ENCODE assay signal across 12 mouse cellular contexts in the genomic region with DNA sequence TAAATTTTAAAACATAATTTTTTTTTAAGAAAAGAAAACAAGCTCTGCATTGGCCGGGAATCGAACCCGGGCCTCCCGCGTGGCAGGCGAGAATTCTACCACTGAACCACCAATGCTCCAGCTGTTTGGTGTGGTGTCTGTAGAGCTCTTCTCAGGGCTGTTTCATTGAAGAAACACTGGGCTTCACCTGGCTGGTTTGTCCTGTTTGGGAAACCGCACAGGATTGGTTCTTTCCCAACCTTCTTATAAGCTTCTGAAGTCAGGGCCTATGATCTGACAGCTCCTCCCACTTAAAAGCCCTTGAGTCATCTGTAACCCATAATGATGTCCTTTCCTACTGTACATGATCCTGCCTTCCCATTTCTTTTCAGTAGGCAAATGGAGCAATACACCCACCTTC. TPM values are rescaled to one million over a fixed set of nuclear protein-coding genes. Genes with fewer than 3 reads are reported as not detected.
DNase-seq lines count a peak whose midpoint lies in the region; ATAC-seq and TF ChIP-seq lines count a peak whose summit lies in the region.
"Had no signal": no experiment of that assay in that cellular context is flagged by ENCODE, and none has a peak within 500 bp of the region (broad histone marks: within the 10 kb centered on the region; RNA-seq: fewer than 3 reads in every experiment).

No protein-coding gene starts in this region.

- intact Hi-C loops in heart, adult 2 months (cut with DNase I): no loop called here
- intact Hi-C loops in left cerebral cortex, adult 2 months (cut with DNase I): no loop called here

- H3K9ac ChIP-seq in heart, adult 2 months (ENCODE audit: low read depth, low read length): no peak overlapping the region
- H3K9ac ChIP-seq in neural tube, embryonic 15.5 days (replicated peaks): no peak overlapping the region
- no peak overlapping the region for H3K9ac ChIP-seq in stomach, embryonic 15.5 days
- H3K9ac ChIP-seq: embryonic facial prominence, embryonic 12.5 days; midbrain, embryonic 12.5 days had no signal

- no peak for TF ChIP-seq CTCF in heart, adult 2 months (IDR thresholded peaks at IDR 0.05)
- no peak for TF ChIP-seq CTCF in left cerebral cortex, adult 2 months (IDR thresholded peaks at IDR 0.05)

- no peaks in the 10 kb centered on the region for H3K27me3 ChIP-seq in heart, adult 2 months (ENCODE audit: control insufficient read depth, insufficient read depth, low read length)
- H3K27me3 ChIP-seq in neural tube, embryonic 15.5 days (replicated peaks): no peaks in the 10 kb centered on the region
- no peaks in the 10 kb centered on the region for H3K27me3 ChIP-seq in stomach, embryonic 15.5 days (replicated peaks)
- H3K27me3 ChIP-seq: embryonic facial prominence, embryonic 12.5 days; midbrain, embryonic 12.5 days had no signal

- no peak overlapping the region for H3K4me2 ChIP-seq in neural tube, embryonic 15.5 days
- H3K4me2 ChIP-seq in stomach, embryonic 15.5 days: peak overlapping the region; percentile 39
- H3K4me2 ChIP-seq: embryonic facial prominence, embryonic 12.5 days; midbrain, embryonic 12.5 days had no signal

- TF ChIP-seq EP300 in heart, adult 2 months (IDR thresholded peaks at IDR 0.05; ENCODE audit: insufficient read depth, low read depth, low read length): no peak

- H3K4me1 ChIP-seq in heart, adult 2 months (ENCODE audit: control insufficient read depth, insufficient read depth, low read length): peaks cover 5% of the 10 kb centered on the region; the same call in 1 of the 2 replicates
- H3K4me1 ChIP-seq in neural tube, embryonic 15.5 days: peaks cover 12% of the 10 kb centered on the region; the same call in 1 of the 2 replicates
- peaks cover 19% of the 10 kb centered on the region; the same call in 1 of the 2 replicates for H3K4me1 ChIP-seq in stomach, embryonic 15.5 days
- H3K4me1 ChIP-seq: embryonic facial prominence, embryonic 12.5 days; midbrain, embryonic 12.5 days had no signal

- no peak for TF ChIP-seq POLR2A in heart, adult 2 months (IDR thresholded peaks at IDR 0.05; ENCODE audit: insufficient read depth, low read depth, low read length)

- ATAC-seq in neural tube, embryonic 15.5 days (ENCODE audit: low FRiP score): no peak
- no peak for ATAC-seq in stomach, embryonic 15.5 days (ENCODE audit: insufficient read depth, low FRiP score, low read depth)
- ATAC-seq in cerebellum, adult (ENCODE audit: insufficient number of reproducible peaks, low FRiP score, low TSS enrichment): no peak

- H3K36me3 ChIP-seq in heart, adult 2 months (ENCODE audit: control insufficient read depth, insufficient read depth, low read length): no peaks in the 10 kb centered on the region
- peaks cover 45% of the 10 kb centered on the region for H3K36me3 ChIP-seq in neural tube, embryonic 15.5 days
- H3K36me3 ChIP-seq in stomach, embryonic 15.5 days: peaks cover 17% of the 10 kb centered on the region

- WGBS in heart, adult 2 months: 81% methylated on average over 7 of the region's 7 CpGs
- WGBS in neural tube, embryonic 15.5 days: 95% methylated on average over 7 of the region's 7 CpGs
- 90% methylated on average over 7 of the region's 7 CpGs for WGBS in stomach, embryonic 15.5 days

- peak; percentile 35 for DNase-seq in heart, postnatal 4 days
- no peak for DNase-seq in heart, adult 2 months
- no peak for DNase-seq in neural tube, embryonic 10.5 days (ENCODE audit: extremely low spot score, low spot score)
- peak; percentile 96 for DNase-seq in fat pad, adult 2 months (ENCODE audit: extremely low read depth, low read depth, low spot score)
- no peak for DNase-seq in left cerebral cortex, adult 2 months (ENCODE audit: extremely low spot score in 1 of 2, low spot score in 2 of 2)
- DNase-seq: lung, adult 2 months; thymus, postnatal 14 days had no signal

- H3K79me2 ChIP-seq in heart, adult 2 months (replicated peaks; ENCODE audit: control insufficient read depth, insufficient read depth, low read length): no peaks in the 10 kb centered on the region

- H3K4me3 ChIP-seq in heart, adult 2 months: no peak overlapping the region
- no peak overlapping the region for H3K4me3 ChIP-seq in neural tube, embryonic 15.5 days (replicated peaks)
- peak overlapping the region; percentile 16; the same call in 1 of the 2 replicates for H3K4me3 ChIP-seq in stomach, embryonic 15.5 days (replicated peaks)
- H3K4me3 ChIP-seq in left cerebral cortex, adult 2 months: no peak overlapping the region
- H3K4me3 ChIP-seq: embryonic facial prominence, embryonic 12.5 days; midbrain, embryonic 12.5 days had no signal

- no peaks in the 10 kb centered on the region for H3K9me3 ChIP-seq in neural tube, embryonic 15.5 days (replicated peaks)
- no peaks in the 10 kb centered on the region for H3K9me3 ChIP-seq in stomach, embryonic 15.5 days
- H3K9me3 ChIP-seq: embryonic facial prominence, embryonic 12.5 days; midbrain, embryonic 12.5 days had no signal

- no peak overlapping the region for H3K27ac ChIP-seq in heart, adult 2 months
- H3K27ac ChIP-seq in neural tube, embryonic 15.5 days (replicated peaks): peak overlapping the region; percentile 43; the same call in 1 of the 2 replicates
- H3K27ac ChIP-seq in stomach, embryonic 15.5 days: peak overlapping the region; percentile 89
- no peak overlapping the region for H3K27ac ChIP-seq in left cerebral cortex, adult 2 months
- H3K27ac ChIP-seq: embryonic facial prominence, embryonic 12.5 days; midbrain, embryonic 12.5 days had no signal

RNA-seq across cellular contexts. Expression of gene Vac14, which starts 12.8 kb away (rescaled TPM):
- 10 to 100 TPM; 26.7 to 28.1 TPM for total RNA-seq in heart, postnatal 4 days (2021)
- total RNA-seq in heart, adult 2 months (2021): 10 to 100 TPM; 15.7 to 15.8 TPM
- polyA plus RNA-seq in heart, adult 2 months (2012; rRNA removed): 24.9 and 27.0 TPM in 2 replicates
- polyA plus RNA-seq in neural tube, embryonic 15.5 days (2015; fragmentation: Nextera tagmentation; extraction: Ambion mirVana): 26.8 and 28.8 TPM in 2 replicates
- polyA plus RNA-seq in stomach, embryonic 15.5 days (2015; fragmentation: Nextera tagmentation; extraction: Ambion mirVana): 16.4 and 20.1 TPM in 2 replicates
- total RNA-seq in left cerebral cortex, adult 2 months (2021): 10 to 100 TPM; 25.4 to 26.1 TPM

Comparison
In these comparisons a context has a peak if more than half of its experiments do, and no peak if none do; other contexts are left out.
1. DNase-seq: peak in heart, postnatal 4 days (single experiment) and fat pad, adult 2 months (single experiment); none in heart, adult 2 months (0 of 2), neural tube, embryonic 10.5 days (single experiment) and left cerebral cortex, adult 2 months (0 of 2).
2. H3K27ac ChIP-seq: peak in neural tube, embryonic 15.5 days (single experiment) and stomach, embryonic 15.5 days (single experiment); none in heart, adult 2 months (single experiment) and left cerebral cortex, adult 2 months (single experiment).